Mouse (Mus musculus): ENCODE results near the gene Slc38a10. TPM values are rescaled to one million over a fixed set of nuclear protein-coding genes. Genes with fewer than 3 reads are reported as not detected.

The Slc38a10 gene
- polyA plus RNA-seq, 1 experiment from 2014 or later, result 57.5 TPM

Small RNAs within 50 kb of the gene (microRNA-seq; reads per million reads assigned to microRNA genes)
- not detected for gene Gm25948 (ENCODE audit: borderline number of aligned reads)

Other genes starting within 250 kb of the Slc38a10 start
- 63.7 and 66.4 TPM in 2 replicates for gene Chmp6, start 237.9 kb downstream of the Slc38a10 start, polyA plus RNA-seq (2014; fragmentation: Nextera tagmentation; extraction: Ambion mirVana)
- 12.8 and 15.4 TPM in 2 replicates for gene Baiap2, start 208.6 kb downstream of the Slc38a10 start, polyA plus RNA-seq (2014; fragmentation: Nextera tagmentation; extraction: Ambion mirVana)
- 0.24 and 0.35 TPM in 2 replicates for gene Aatk, start 104.2 kb downstream of the Slc38a10 start, polyA plus RNA-seq (2014; fragmentation: Nextera tagmentation; extraction: Ambion mirVana)
- gene Cep131, start 64.5 kb downstream of the Slc38a10 start, polyA plus RNA-seq (2014; fragmentation: Nextera tagmentation; extraction: Ambion mirVana), result 15.1 and 16.0 TPM in 2 replicates
- gene Tepsin, start 52.6 kb downstream of the Slc38a10 start, polyA plus RNA-seq (2014; fragmentation: Nextera tagmentation; extraction: Ambion mirVana), result 14.6 and 18.9 TPM in 2 replicates
- gene Ndufaf8, start 52.4 kb downstream of the Slc38a10 start, polyA plus RNA-seq (2014; fragmentation: Nextera tagmentation; extraction: Ambion mirVana), result 83.2 and 83.4 TPM in 2 replicates
- 7.0 and 9.1 TPM in 2 replicates for gene Bahcc1, start 81.6 kb upstream of the Slc38a10 start, polyA plus RNA-seq (2014; fragmentation: Nextera tagmentation; extraction: Ambion mirVana)
- 1,448 and 1,508 TPM in 2 replicates for gene Actg1, start 197.2 kb upstream of the Slc38a10 start, polyA plus RNA-seq (2014; fragmentation: Nextera tagmentation; extraction: Ambion mirVana)
- 0.57 TPM in 1 of 2 replicates, not detected in the other for gene Fscn2, start 210.2 kb upstream of the Slc38a10 start, polyA plus RNA-seq (2014; fragmentation: Nextera tagmentation; extraction: Ambion mirVana)
- gene Faap100, start 227.4 kb upstream of the Slc38a10 start, polyA plus RNA-seq (2014; fragmentation: Nextera tagmentation; extraction: Ambion mirVana), result 24.2 and 29.6 TPM in 2 replicates

Measured in heart, embryonic 11.5 days (tissue).